Mouse (Mus musculus) thymus, postnatal 10 days (tissue): ENCODE data around the gene Prdx2.
A peak's percentile ranks its signal among the peaks of the same experiment; 100 is the strongest.

Experiments
- DNase-seq, 2 experiments: peaks; one replicate each; pipeline ENCODE4 v3.0.0; 2021; ENCODE audit warnings: low spot score in 2 of 2

Gene Prdx2

DNA sequence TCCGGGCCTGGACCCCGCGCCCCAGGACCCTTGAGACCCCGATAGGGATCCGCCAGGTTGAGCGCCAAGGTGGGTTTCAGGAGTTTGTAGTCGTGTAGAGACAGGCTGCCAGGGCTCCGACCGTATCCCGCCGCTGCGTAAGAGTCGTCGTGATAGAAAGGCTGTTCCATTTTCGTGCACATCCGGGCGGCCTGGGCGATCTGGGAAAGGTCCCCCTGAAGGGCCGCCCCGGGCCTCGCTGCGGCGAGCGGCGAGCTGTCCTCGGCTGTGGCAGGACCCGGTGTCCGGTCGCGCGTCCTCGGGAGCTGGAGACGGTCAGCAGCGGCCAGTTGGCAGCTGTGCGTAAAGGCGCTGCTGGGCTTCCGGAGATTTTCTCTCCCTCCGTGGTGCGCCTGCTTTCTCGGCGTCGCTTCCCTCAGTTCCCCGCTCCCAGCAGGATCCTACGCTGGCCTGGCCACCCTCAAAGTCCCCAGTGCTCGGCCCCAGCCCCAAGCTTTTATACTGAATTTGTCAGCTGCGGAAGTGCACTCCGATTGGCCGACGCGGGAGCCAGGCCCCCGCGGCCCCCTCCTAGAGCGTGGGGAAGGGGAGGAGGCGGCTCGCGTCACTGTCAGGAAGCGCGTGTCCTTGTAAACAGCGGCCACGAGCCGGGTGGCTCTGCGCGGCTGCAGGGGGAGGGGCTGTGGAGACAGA lies 9.0 kb downstream of the Prdx2 start, which contains the start of gene Junb:
Junb (minus strand) TSS at position 471 of the 693 bp plus-strand sequence.
- DNase-seq, result peak; percentile 91 to 92

DNA sequence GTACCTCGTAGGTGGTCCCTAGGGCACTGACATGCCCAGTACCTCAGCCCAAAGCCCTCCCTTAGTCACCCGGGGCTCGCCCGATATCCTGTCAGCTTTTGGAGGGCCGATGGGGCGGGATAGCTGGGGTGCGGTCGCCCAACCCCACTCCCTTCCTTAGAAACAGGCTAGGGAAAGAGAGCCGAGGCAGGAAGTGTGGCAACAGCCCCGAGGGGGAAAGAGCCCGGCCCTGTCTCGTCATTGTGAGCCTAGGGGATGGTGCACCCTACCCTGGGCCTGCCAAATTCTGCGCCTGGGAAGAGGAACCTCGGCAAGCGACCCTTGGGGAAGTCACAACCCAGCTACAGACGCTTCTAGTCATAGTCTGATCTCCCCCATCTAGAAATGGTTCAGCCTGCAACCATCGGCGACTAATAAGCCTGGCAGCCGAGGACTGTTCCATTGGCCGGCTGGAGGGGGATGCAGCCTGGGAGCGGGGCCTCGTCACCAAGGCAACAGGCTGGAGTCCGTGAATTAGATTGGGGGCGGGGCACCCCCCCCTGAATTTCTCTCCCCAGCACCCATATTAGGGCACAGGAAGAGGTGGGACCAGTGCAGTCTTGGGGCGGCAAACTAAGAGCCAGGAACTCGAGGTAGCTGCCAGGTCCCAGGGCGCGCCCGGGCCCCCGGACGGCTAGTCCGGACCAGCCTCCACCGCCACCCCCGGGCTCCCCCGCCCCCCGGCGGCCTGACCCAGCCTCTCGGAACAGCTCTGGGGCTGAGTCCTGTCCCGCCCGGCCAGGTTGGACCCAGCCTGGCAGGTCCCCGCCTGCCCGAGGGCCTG lies 10.4 kb downstream of the Prdx2 start:
- peak; percentile 66 to 69 for DNase-seq

DNA sequence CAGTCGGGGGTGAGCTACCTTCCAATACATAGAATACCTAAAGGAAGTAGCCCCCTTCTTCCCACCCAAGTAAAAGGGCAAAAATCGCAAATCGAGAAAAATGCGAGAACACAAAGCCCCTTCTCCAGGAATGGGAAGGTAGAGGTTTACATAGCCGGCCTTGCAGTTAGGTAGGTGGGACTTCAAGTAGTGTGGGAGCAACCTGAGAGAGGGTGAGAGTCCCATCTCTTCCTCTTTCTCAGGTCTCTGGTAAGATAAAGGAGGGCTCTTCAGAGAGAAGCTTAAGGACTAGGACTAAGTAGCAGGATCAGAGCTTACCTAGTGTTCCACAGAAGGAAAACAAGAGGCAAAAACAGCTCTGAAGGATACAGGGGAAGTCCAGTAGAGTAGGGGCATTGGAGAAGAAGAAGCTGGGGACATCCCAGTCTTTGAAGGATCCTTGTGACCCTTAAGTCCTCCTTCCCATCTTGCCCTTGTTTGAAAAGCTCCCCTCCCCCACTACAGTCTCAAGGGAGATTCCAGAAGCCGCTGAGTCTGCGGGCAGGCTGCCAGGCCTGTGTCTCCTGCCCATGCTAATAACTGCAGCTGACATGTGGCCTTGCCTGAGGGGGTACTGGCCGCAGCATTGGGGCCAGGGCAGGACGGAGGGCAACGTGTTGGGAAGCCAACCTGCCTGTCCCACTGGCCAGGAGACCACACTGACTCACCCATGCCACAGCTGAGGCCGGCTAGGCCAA lies 11.4 kb downstream of the Prdx2 start:
- DNase-seq, result no peak

DNA sequence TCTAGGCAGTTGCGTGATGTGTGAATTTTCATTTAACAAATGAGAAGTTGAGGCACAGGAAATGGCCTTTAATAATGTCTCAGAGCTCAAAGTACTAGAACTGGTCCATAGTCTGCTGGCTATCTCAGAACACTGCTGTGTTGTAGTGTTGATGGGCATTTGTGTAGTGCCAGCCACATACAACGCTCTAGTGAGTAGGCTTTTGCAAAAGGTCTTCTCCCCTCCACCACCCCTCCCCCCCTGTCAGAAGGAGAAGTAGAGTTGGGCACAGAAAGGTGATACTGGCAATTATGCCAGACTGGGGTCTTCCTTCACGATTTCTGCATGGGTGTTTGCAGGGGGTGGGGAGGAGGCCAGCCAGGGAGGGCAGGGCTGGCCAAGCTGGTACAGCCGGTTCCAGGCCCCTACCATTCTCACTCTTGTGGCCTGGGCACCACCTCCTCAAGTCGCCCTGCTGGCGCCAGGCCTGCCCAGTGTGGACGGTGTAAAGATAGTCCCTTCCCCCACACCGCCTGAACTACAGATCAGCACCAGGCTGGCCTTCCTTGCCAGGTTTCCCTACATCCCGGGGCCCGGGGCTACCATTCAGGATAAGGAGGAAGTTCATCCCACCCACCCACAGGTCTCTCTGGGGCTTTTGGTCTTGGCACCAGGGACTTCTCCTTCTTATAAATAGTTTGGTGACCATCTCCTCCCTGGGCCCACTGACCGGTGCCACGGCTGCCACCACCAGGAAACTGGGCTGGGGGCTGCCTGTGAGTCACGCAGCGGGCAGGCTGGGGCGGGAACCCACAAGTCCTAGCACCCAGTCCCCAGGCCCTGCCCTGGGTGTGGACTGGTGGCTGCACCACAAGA lies 12.5 kb downstream of the Prdx2 start:
- no peak for DNase-seq

DNA sequence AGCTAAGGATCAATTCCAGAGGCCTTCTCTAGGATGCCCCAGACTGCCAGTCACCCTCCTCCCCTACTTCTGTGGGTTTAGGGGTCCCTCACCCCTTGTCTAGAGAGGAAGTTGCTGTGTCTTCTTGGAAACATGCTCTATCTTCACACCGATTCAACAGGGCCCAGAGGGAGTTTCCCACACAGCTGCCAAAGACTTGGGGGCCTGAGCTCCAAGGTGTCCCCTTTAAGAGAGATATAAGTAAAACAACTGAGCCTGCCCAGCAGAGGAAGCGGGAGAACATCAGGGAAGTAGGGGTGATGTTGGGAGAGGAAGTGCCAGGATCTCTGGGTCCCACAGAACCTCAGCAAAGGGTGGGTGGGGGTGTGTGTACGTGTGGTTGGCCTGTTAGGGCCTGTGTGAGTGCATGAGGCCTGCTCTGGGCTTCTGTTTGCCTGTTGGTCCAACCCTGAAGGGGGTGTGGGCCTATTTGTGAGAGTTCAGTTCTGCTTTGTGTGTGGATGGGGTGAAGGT lies 13.2 kb downstream of the Prdx2 start:
- no peak for DNase-seq

DNA sequence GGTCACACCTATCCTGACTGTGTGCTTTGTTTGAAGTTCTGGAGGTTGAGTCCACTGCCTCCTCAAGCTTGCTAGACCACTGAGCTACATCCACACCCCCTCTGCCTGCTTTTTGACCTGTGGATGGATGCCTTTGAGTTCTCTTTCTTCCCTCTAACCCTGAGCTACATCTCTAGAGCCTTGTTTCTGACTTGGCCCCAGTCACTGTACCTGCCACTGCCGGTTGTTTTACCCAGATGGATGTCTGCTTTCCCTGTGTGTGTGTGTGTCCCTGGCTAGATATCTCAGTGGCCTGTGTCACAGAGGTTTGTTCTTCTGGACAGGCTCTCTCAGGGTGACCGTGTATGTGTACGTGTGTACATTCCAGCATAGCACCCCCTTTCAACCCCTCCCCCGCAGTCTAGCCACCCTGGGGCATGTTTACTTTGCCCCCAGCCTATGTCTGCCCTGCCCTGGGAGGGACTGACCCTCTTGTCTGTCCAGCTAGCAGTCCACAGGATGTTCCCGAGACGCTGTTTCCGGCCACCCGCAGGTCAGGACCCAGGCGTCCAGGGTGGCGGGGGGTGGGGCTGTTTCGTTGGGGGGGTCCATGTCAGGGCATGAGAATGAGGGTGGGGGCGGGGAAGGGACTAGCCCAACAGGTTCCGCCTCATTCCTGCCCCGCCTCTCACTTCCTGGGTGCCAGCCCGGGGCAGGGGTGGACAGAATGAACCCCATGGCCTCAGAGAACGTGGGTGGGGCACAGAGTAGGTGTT lies 15.1 kb downstream of the Prdx2 start:
- DNase-seq, result no peak

DNA sequence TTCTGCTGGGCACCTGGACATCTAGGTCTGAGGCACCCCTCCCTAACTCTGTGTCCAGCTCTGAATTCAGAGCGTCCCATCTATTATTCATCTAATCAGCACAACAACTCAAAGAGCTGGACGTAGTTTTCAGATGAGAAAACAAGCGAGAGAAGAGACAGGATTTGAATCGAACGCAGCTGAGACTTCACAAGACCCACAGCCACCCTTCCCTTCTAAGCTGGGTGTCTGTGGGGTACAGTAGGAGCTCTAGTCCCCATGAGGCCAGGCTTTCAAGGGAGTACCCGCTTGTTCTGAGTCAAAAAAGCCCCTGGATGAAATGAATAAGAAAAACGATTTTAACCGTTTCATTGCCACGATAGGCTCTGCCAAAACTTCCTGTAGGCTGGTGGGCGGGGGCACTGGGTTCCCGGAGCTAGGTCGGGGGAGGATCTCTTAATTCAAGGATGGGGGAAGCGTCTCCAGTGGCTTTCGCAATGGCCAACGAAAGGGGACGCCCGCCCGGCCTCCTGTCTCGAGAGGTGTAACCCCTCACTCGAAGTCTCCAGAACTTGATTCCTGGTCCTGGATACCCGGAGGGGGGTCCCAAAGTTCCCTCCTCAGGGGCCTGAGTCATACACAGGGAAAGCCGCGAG lies 15.8 kb downstream of the Prdx2 start:
- DNase-seq, result peak in 1 of 2 experiments; percentile 26

DNA sequence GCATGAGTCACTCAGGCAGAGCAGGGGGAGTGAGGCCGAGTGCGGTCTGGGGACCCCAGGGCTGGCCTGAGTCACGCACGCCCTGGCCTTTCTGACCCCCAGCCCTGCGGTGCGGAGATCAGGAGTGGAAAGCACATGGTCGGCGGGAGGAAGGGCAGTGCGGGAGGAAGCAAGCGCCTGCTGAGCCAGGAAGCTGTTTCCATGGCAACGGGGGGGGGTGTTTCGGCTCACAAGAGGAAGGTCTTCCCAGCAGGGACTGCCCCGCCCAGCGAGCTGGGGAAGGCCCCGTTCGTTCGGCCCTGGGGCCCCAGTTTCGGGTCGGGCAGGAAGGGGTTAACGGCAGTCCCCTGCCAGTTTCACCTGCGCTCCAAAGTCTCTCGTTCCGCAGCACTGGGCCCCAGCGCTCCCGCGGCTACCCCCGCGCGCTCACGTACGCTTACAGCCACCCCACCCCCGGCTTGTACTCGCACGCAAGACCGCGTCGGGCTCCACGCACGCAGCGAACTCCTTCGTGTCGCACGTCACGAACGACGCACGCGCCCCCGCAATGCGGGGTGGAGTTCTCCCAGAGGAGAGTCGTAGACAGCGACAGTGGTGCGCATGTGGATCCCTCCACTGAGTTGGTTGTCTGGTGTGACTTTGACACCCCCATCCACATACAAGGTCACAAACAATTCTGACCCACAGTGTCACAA lies 16.4 kb downstream of the Prdx2 start:
- DNase-seq, result peak; percentile 87 to 91

DNA sequence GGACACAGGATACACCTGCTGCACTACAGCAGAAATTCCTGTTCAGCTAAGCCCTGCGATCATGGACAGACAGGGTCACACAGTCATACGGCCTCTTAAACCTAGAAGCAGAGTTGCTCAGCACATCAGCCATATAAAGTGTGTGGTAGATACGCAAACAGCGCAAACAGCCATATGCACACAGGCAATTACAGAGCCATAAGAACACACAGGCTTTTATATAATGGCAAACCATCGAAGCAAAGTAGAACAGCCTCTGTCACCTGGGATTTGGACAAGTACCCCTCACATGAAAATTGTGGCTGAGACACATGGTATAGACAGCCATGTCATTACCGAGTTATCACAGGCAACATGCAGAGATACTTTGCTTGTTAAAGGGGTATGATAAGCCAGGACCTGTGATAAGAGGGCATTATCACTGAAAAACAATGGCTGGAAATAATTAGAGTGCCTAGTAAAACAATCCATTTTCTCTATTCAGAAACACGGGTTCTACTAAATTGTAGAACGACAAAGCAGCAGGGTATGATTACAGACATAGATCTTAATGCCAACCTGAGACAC lies 17.1 kb downstream of the Prdx2 start:
- DNase-seq, result no peak

DNA sequence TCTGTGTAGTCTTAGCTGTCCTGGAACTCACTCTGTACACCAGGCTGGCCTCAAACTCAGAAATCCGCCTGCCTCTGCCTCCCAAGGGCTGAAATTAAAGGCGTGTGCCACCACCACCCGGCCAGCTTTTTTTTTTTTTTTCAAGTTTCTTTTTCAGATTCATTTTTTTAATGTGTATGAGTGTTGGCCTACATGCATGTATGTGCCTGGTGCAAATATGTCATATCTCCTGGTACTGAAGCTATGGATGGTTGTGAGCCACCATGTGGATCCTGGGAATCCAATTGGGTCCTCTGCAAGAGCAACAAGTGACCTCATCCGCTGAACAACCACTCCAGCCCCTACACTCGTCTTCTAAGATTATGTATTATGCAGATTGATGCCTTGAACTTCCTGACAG lies 18.0 kb downstream of the Prdx2 start:
- DNase-seq, result no peak

DNA sequence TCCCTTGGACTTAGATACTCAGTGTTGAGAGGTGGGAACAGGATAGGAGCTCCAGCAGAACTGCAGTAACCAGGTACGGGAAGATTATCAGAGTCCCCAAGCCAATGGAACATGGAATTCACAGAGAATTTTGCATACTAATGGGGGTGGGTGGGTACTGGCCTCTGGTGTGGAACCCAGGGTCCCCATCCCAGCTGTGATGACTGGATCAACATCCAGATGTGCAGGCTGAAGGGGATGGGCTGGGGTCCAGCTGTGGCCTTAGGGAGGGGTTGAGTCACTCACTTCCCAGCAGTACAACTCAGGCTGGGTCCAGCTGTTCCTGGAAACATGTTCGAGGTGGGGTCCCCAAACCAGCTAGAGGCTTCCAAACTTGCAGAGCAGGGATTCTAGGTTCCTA lies 18.5 kb downstream of the Prdx2 start:
- no peak for DNase-seq

DNA sequence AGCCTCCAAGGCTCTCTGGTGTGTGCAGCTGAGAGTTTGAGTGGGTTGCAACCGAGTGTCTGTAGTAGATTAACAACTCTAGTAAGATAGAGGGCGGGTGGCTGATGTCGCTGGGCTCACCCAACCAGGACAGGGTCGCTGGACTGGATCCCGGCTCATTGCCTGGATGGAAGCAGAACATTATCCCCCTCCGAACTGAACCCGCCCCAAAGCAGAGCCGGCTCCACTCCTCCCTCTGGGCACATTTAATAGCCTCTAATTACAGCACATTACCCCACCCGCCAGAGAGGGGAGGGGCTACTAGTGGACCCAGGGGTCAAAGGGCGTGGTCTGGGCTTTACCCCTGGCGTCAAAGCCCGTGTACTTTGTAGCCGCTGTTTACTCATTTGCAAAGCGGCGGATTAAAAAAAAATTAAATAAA lies 19.9 kb downstream of the Prdx2 start:
- no peak for DNase-seq

DNA sequence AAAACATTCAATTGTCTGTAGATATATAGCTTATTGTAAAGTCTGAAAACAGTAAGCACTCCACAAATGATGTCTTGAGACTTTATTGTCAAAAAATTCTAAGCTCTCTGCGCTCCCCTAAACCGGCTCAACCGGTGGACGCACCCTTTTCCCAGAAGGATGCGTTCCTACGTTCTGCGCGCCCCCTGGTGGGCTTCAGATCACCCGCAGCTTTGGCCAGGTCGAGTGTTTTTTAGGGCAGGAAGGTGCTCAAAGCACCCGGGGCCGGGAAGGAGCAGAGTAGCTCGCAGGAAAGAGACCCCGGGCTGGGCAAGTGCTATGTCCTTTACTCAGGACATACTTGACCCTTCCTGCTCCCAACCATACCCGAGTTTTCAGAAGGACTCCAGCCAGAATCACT lies 20.4 kb downstream of the Prdx2 start:
- peak; percentile 85 to 91 for DNase-seq

DNA sequence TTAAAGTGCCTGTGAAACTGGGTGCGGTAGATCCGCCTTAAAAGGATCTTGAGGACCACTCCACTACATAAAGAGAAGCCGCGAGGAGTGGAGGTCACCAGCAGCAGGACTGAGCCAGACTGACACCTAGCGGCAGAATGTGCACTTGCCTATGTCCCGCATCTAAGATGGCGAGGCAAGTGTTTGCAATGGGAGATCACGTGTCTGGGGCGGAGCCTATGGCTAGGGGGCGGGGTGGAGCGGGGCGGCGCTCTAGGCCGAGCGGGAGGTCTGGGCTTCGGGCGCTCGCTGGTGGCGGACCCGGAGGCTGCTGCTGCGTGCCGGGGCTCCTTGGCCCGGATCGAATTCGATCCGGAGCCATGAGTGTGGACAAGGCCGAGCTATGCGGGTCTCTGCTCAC lies 21.0 kb downstream of the Prdx2 start, which contains the start of gene Hook2:
Hook2 (plus strand) TSS at position 255 of the 400 bp plus-strand sequence.
- DNase-seq, result peak; percentile 95 to 97

DNA sequence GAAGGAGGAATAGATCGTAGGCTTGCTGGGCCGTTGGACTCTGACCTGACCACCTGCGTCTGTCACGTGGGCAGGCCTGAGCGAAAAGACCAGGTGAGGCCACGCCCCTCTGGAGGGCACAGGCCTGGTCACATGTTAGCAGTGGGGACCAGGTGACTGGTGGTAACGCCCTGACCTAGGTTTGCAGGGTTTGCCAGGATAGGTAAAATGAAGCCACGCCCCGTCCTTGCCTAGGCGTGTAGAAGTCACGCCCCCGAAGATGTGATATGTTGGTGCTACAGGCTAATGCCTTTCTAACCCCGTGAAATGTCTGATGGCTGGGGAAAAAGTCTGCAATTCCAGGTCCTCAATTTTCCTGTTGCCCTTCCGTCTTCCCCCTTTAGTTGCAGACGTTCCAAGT lies 21.4 kb downstream of the Prdx2 start:
- DNase-seq, result peak in 1 of 2 experiments; percentile 64

DNA sequence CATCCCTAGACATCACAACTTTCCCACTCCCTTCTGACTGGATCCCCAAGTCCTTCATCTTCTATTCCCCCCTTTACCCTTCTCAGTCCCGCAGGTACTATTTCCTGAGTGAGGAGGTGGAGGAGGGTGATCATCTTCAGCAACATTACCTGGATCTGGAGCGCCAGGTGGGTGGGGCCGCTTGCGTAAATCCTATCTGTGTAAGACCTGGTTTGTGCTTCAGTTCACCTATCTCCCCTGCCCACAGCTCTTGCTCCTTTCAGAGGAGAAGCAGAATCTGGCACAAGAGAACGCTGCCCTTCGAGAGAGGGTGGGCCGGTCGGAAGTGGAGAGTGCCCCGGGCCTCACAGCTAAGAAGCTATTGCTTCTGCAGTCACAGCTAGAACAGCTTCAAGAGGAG lies 25.0 kb downstream of the Prdx2 start:
- DNase-seq, result no peak

DNA sequence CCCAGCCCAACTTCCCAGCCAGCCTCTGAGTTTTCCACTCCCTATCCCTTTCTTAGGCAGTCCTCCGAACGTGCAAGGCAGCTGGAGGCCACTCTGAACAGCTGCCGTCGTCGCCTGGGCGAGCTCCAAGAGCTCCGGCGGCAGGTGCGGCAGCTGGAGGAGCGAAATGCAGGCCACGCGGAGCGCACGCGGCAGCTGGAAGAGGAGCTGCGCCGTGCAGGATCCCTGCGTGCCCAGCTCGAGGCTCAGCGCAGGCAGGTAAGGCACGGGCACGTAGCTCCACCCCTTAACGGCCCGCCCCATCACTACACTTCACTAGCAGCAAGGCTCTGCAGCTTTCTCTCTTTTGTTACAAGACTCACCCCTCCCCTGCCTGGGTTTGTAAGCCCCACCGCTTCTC lies 26.3 kb downstream of the Prdx2 start:
- no peak for DNase-seq

DNA sequence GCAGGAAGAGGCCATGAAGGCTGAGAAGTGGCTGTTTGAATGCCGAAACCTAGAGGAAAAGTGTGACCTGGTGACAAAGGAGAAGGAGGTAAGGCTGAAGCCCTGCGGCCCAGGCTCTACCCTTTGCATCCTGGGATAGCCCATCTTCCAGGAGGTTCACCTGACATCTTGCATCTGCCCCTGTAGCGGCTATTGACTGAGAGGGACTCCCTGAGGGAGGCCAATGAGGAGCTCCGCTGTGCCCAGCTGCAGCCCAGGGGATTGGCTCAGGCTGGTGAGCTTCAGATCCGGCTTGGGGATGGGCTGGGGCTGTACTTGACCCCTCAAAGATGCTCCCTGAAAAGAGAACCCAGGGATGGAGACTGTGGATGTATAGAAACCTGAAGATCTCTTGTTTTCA lies 27.6 kb downstream of the Prdx2 start:
- no peak for DNase-seq
